Mouse (Mus musculus) MEL (cell line): Measurements from ENCODE around the gene Bag6. TPM values are rescaled to one million over a fixed set of nuclear protein-coding genes. Genes with fewer than 3 reads are reported as not detected.

Experiments
- DNase-seq: peaks from one replicate; pipeline ENCODE4 v3.0.0; 2011; ENCODE audit warnings: low read depth, low spot score
- H3K27ac ChIP-seq: 2 replicates; pipeline ENCODE4 v1.5.1; 2012; ENCODE audit warnings: low read depth, mild to moderate bottlenecking, control low read depth, low read length, moderate library complexity; ENCODE audit not compliant: control insufficient read depth
- H3K27me3 ChIP-seq, 2 experiments: fragments of 150-350 bp in 1 of 2; sonication (generic) in 1 of 2; 2 replicates each; pipeline ENCODE4 v1.6.1; 2012; ENCODE audit warnings: low read length in 2 of 2, mild to moderate bottlenecking in 2 of 2, improper control_type of control experiment in 1 of 2, moderate library complexity in 1 of 2; ENCODE audit not compliant: insufficient read depth in 2 of 2, control insufficient read depth in 1 of 2
- H3K36me3 ChIP-seq, 2 experiments: 2 replicates each; pipeline ENCODE4 v1.6.1; 2012 to 2014; ENCODE audit warnings: low read length in 2 of 2, improper control_type of control experiment in 1 of 2, inconsistent platforms in 1 of 2, mild to moderate bottlenecking in 1 of 2; ENCODE audit not compliant: insufficient read depth in 2 of 2, control insufficient read depth in 1 of 2
- H3K4me1 ChIP-seq, 2 experiments: fragments of 150-350 bp in 1 of 2; sonication (generic) in 1 of 2; 2 replicates each; pipeline ENCODE4 v1.6.1; 2012; ENCODE audit warnings: low read length in 2 of 2, improper control_type of control experiment in 1 of 2, mild to moderate bottlenecking in 1 of 2; ENCODE audit not compliant: insufficient read depth in 2 of 2, control insufficient read depth in 1 of 2
- H3K4me3 ChIP-seq, 2 experiments: fragments of 150-350 bp in 1 of 2; sonication (generic) in 1 of 2; 2 replicates each; pipeline ENCODE4 v1.5.1; 2012; ENCODE audit warnings: low read depth in 2 of 2, low read length in 2 of 2, mild to moderate bottlenecking in 2 of 2, moderate library complexity in 2 of 2, control low read depth in 1 of 2, improper control_type of control experiment in 1 of 2; ENCODE audit not compliant: control insufficient read depth in 1 of 2, insufficient read depth in 1 of 2
- H3K79me2 ChIP-seq: 2 replicates; pipeline ENCODE4 v1.6.1; 2012; ENCODE audit warnings: mild to moderate bottlenecking, low read length, moderate library complexity; ENCODE audit not compliant: control insufficient read depth, poor library complexity, insufficient read depth
- H3K9ac ChIP-seq: 2 replicates; pipeline ENCODE4 v1.6.1; 2012; ENCODE audit warnings: low read depth, mild to moderate bottlenecking, control low read depth, low read length, moderate library complexity; ENCODE audit not compliant: control insufficient read depth, poor library complexity, severe bottlenecking
- H3K9me3 ChIP-seq: fragments of 150-350 bp; sonication (generic); replicated peaks from 2 replicates; pipeline ENCODE4 v1.6.1; 2012; ENCODE audit warnings: mild to moderate bottlenecking, low read length, improper control_type of control experiment, moderate library complexity; ENCODE audit not compliant: insufficient read depth
- BHLHE40 ChIP-seq: IDR thresholded peaks from 2 replicates; pipeline ENCODE4 v1.6.1; 2012; ENCODE audit warnings: low read depth, mild to moderate bottlenecking, inconsistent platforms, low read length, improper control_type of control experiment, borderline replicate concordance
- CHD1 ChIP-seq: IDR thresholded peaks from 2 replicates; pipeline ENCODE4 v1.6.1; 2012; ENCODE audit warnings: low read depth, mild to moderate bottlenecking, inconsistent platforms, low read length, improper control_type of control experiment
- CTCF ChIP-seq, 3 experiments: IDR thresholded peaks in 2 of 3; conservative IDR thresholded peaks in 1 of 3; 2 replicates each; pipeline ENCODE4 v1.5.1; 2011 to 2012; ENCODE audit warnings: low read length in 3 of 3, low read depth in 2 of 3, mild to moderate bottlenecking in 2 of 3, improper control_type of control experiment in 1 of 3, inconsistent platforms in 1 of 3, mixed read lengths in 1 of 3, moderate library complexity in 1 of 3; ENCODE audit not compliant: control insufficient read depth in 1 of 3, insufficient read depth in 1 of 3, poor library complexity in 1 of 3, severe bottlenecking in 1 of 3
- E2F4 ChIP-seq: IDR thresholded peaks from 2 replicates; pipeline ENCODE4 v1.6.1; 2011; ENCODE audit warnings: low read depth, low read length, improper control_type of control experiment, borderline replicate concordance
- EP300 ChIP-seq, 2 experiments: IDR thresholded peaks; 2 replicates each; pipeline ENCODE4 v1.6.1; 2011; ENCODE audit warnings: improper control_type of control experiment in 2 of 2, low read length in 2 of 2, low read depth in 1 of 2, mild to moderate bottlenecking in 1 of 2
- ETS1 ChIP-seq: IDR thresholded peaks from 2 replicates; pipeline ENCODE4 v1.6.1; 2012; ENCODE audit warnings: low read depth, mild to moderate bottlenecking, inconsistent platforms, low read length, improper control_type of control experiment, moderate library complexity
- GABPA ChIP-seq: IDR thresholded peaks from 2 replicates; pipeline ENCODE4 v1.6.1; 2012; ENCODE audit warnings: low read depth, mild to moderate bottlenecking, inconsistent platforms, low read length, improper control_type of control experiment, moderate library complexity
- JUND ChIP-seq: IDR thresholded peaks from 2 replicates; pipeline ENCODE4 v1.6.1; 2011; ENCODE audit warnings: low read depth, mild to moderate bottlenecking, improper control_type of control experiment, low read length
- KAT2A ChIP-seq: conservative IDR thresholded peaks from 2 replicates; pipeline ENCODE4 v1.6.1; 2012; ENCODE audit warnings: low read depth, low read length, improper control_type of control experiment, inconsistent platforms
- MAZ ChIP-seq: IDR thresholded peaks from 2 replicates; pipeline ENCODE4 v1.6.1; 2012; ENCODE audit warnings: low read depth, mild to moderate bottlenecking, inconsistent platforms, low read length, improper control_type of control experiment
- MXI1 ChIP-seq: IDR thresholded peaks from 2 replicates; pipeline ENCODE4 v1.6.1; 2011; ENCODE audit warnings: mild to moderate bottlenecking, low read depth, low read length, improper control_type of control experiment
- MYB ChIP-seq: IDR thresholded peaks from 2 replicates; pipeline ENCODE4 v1.6.1; 2011; ENCODE audit warnings: mild to moderate bottlenecking, low read depth, low read length, improper control_type of control experiment
- MYC ChIP-seq: IDR thresholded peaks from 2 replicates; pipeline ENCODE4 v1.6.1; 2011; ENCODE audit warnings: low read depth, mild to moderate bottlenecking, low read length, improper control_type of control experiment, moderate library complexity
- NELFE ChIP-seq: IDR thresholded peaks from 2 replicates; pipeline ENCODE4 v1.6.1; 2011; ENCODE audit warnings: low read depth, low read length, improper control_type of control experiment
- POLR2AphosphoS2 ChIP-seq: IDR thresholded peaks from 2 replicates; pipeline ENCODE4 v1.6.1; 2011; ENCODE audit warnings: low read length, improper control_type of control experiment
- SIN3A ChIP-seq: IDR thresholded peaks from 2 replicates; pipeline ENCODE4 v1.6.1; 2012; ENCODE audit warnings: low read length, improper control_type of control experiment, inconsistent platforms
- TAL1 ChIP-seq: IDR thresholded peaks from 2 replicates; pipeline ENCODE4 v1.6.1; 2012; ENCODE audit warnings: mild to moderate bottlenecking, inconsistent platforms, low read length, moderate library complexity, mixed read lengths
- UBTF ChIP-seq: IDR thresholded peaks from 2 replicates; pipeline ENCODE4 v1.6.1; 2012; ENCODE audit warnings: low read depth, mild to moderate bottlenecking, inconsistent platforms, low read length, improper control_type of control experiment, moderate library complexity, borderline replicate concordance; ENCODE audit not compliant: insufficient read depth
- ZC3H11A ChIP-seq: IDR thresholded peaks from 2 replicates; pipeline ENCODE4 v1.6.1; 2012; ENCODE audit warnings: low read depth, mild to moderate bottlenecking, inconsistent platforms, low read length, improper control_type of control experiment
- ZMIZ1 ChIP-seq: IDR thresholded peaks from 2 replicates; pipeline ENCODE4 v1.6.1; 2012; ENCODE audit warnings: low read depth, mild to moderate bottlenecking, inconsistent platforms, low read length, improper control_type of control experiment, moderate library complexity
- ZNF384 ChIP-seq: IDR thresholded peaks from 2 replicates; pipeline ENCODE4 v1.6.1; 2012; ENCODE audit warnings: low read depth, mild to moderate bottlenecking, inconsistent platforms, low read length, improper control_type of control experiment
- polyA plus RNA-seq, 2 experiments: library from polyadenylated mRNA; stranded (reverse) in 1 of 2; unstranded in 1 of 2; fragments of >175 nt in 1 of 2; fragments of >200 nt in 1 of 2; gene quantifications; 2 replicates each; pipeline versions ENCODE4 v1.2.1 to v1.2.4; 2012; ENCODE audit warnings: low replicate concordance in 2 of 2, low read depth in 1 of 2; ENCODE audit not compliant: insufficient read length in 2 of 2, insufficient read depth in 1 of 2, missing spikeins in 1 of 2
- total RNA-seq: library from RNA; depleted of rRNA; stranded (reverse); fragments of 300-350 nt; gene quantifications from 2 replicates; pipeline ENCODE4 v1.2.3, GENCODE M21; 2012

Gene Bag6
- total and polyA plus RNA-seq, 3 experiments: 102 to 283 TPM; not detected in 1

GRCm38 (mm10) chr17:35157661-35158175, 22.7 kb downstream of the Bag6 start:
- peaks cover 54% of the 10 kb centered on the region for H3K79me2 ChIP-seq
- peaks cover 9 to 44% of the 10 kb centered on the region in 2 experiments for H3K36me3 ChIP-seq
- no peak for TF ChIP-seq SIN3A
- no peak for TF ChIP-seq MYB
- TF ChIP-seq UBTF: no peak
- no peak for TF ChIP-seq BHLHE40
- TF ChIP-seq KAT2A: no peak
- TF ChIP-seq ZMIZ1: no peak
- no peak for TF ChIP-seq GABPA
- no peak for TF ChIP-seq ETS1
- no peak for TF ChIP-seq POLR2AphosphoS2
- no peak for TF ChIP-seq JUND
- TF ChIP-seq E2F4: no peak
- TF ChIP-seq, all 39 proteins: peak for 0
- H3K9me3 ChIP-seq: no peaks in the 10 kb centered on the region
- no peak for DNase-seq
- H3K4me1 ChIP-seq: peaks cover 0 to 4% of the 10 kb centered on the region in 2 experiments; a peak in 1 of 4 replicates
- H3K9ac ChIP-seq: no peak overlapping the region
- H3K4me3 ChIP-seq: no peak overlapping the region
- no peak overlapping the region for H3K27ac ChIP-seq
- H3K27me3 ChIP-seq: no peaks in the 10 kb centered on the region

DNA sequence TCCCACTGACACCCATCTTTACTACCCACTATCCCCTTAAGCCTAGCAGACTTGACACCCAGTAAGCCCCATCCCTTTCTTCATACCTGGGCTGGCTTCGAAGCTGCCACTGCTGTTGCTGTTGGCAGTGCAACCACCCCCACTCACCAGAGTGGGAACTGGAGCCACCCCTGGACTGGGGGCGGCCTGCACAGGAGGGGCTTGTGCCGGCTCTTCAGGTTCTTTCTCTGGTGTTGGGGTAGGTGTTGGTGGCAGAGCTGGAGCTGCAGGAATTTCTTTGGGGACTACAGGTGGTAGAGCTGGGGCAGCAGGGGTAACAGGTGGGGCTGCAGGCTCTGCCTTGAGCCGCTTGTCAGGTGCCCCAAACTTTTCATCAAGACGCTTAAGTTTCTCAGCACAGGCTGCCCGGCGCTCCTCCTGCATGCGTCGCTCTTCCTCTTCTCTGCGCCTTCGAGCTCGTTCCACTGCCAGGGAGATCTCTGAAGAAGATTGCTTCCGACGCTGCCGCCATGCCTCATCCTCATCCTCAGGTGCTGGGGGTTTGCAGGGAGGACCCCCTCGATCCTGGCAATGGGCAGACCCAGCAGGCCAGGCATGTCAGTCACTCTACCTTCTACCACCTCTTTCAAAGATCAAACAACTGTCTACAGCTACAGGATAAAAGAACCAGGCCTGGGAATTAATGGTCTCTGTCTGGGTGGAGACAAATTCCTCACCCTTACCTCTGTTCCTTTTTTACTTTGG, 24.0 kb downstream of the Bag6 start:
- H3K4me1 ChIP-seq: peaks cover 0 to 7% of the 10 kb centered on the region in 2 experiments; a peak in 1 of 4 replicates

More for the DNA sequence above, 24.0 kb downstream of the Bag6 start:
- H3K36me3 ChIP-seq: peaks cover 15 to 43% of the 10 kb centered on the region in 2 experiments
- H3K27ac ChIP-seq: no peak overlapping the region
- DNase-seq: no peak
- no peak overlapping the region for H3K9ac ChIP-seq
- peaks cover 67% of the 10 kb centered on the region for H3K79me2 ChIP-seq
- no peak overlapping the region for H3K4me3 ChIP-seq
- H3K9me3 ChIP-seq: no peaks in the 10 kb centered on the region
- TF ChIP-seq MXI1 (no peak), ZC3H11A (no peak), BHLHE40 (no peak), MYC (no peak), NELFE (no peak), POLR2AphosphoS2 (no peak), EP300 (IDR thresholded peaks at IDR 0.05; ENCODE audit: low read depth in 1 of 2, low read length in 2 of 2) (no peak), MAZ (no peak), ETS1 (no peak), GABPA (no peak), CTCF (IDR thresholded peaks at IDR 0.05 in 2 of 3, conservative IDR thresholded peaks at IDR 0.05 in 1 of 3; ENCODE audit: control insufficient read depth in 1 of 3, insufficient read depth in 1 of 3, low read depth in 2 of 3, low read length in 3 of 3, poor library complexity in 1 of 3, severe bottlenecking in 1 of 3) (no peak), TAL1 (no peak), CHD1 (no peak), ZNF384 (no peak), UBTF (no peak)
- H3K27me3 ChIP-seq: no peaks in the 10 kb centered on the region
